Comparison of ENCODE assay signal across 8 mouse cellular contexts in genomic region chr9:72172331-72172730, GRCm38 (mm10).
"Had no signal": no experiment of that assay in that cellular context is flagged by ENCODE, and none has a peak within 500 bp of the region (broad histone marks: within the 10 kb centered on the region; RNA-seq: fewer than 3 reads in every experiment).

No protein-coding gene starts in this region.

- DNase-seq: kidney, postnatal 36 days; layer of hippocampus, adult 9-11 months; layer of hippocampus, postnatal 36 days; left cerebral cortex, postnatal 4 days; lung, adult 18-20 months; lung, postnatal 36 days; right cerebral cortex, postnatal 14 days; thymus, postnatal 4 days had no signal
